Mouse (Mus musculus) thymus, postnatal 0 days (tissue): ENCODE results near the gene H2afy. TPM values are rescaled to one million over a fixed set of nuclear protein-coding genes. Genes with fewer than 3 reads are reported as not detected.

Experiments used
- polyA plus RNA-seq: library from polyadenylated mRNA; unstranded; fragments of >200 nt; fragmentation: Nextera tagmentation; extraction: Ambion mirVana; gene quantifications from 2 replicates; pipeline ENCODE4 v1.2.1, GENCODE M21; 2015

Gene H2afy
- polyA plus RNA-seq, 1 experiment from 2014 or later, result 462 TPM

Other genes starting within 250 kb of the H2afy start
- 4.8 and 5.4 TPM in 2 replicates for gene Tifab, start 42.5 kb upstream of the H2afy start, polyA plus RNA-seq
- 0.12 TPM in 1 of 2 replicates, not detected in the other for gene Neurog1, start 115.8 kb upstream of the H2afy start, polyA plus RNA-seq
- gene Cxcl14, start 160.2 kb upstream of the H2afy start, polyA plus RNA-seq, result 0.38 and 0.72 TPM in 2 replicates